Mouse (Mus musculus) liver, postnatal 0 days (tissue): ENCODE measurements at regions not wholly inside any gene's neighbourhood (a gene's known extent, or its start where the extent isn't known, plus 50 kb on each side); places are given as distances from the start of the nearest gene placed in this dataset.

Experiments used
- ATAC-seq: fragments of 200-750 bp; cut with Nextera tagmentation; 2 replicates; pipeline ENCODE4 v1.8.0; 2017; ENCODE audit warnings: mild to moderate bottlenecking, moderate library complexity
- DNase-seq: peaks from one replicate; pipeline ENCODE4 v3.0.0-alpha.2; 2016
- H3K27ac ChIP-seq: fragments of 300-500 bp; sonication (generic); 2 replicates; pipeline ENCODE4 v1.5.1; 2014; ENCODE audit warnings: antibody characterized with exemption, moderate library complexity, mild to moderate bottlenecking, low read depth
- H3K27me3 ChIP-seq: fragments of 300-500 bp; sonication (generic); 2 replicates; pipeline ENCODE4 v1.6.1; 2014; ENCODE audit warnings: low read length, control low read depth, mixed read lengths; ENCODE audit not compliant: insufficient read depth
- H3K36me3 ChIP-seq: fragments of 300-500 bp; sonication (generic); replicated peaks from 2 replicates; pipeline ENCODE4 v1.6.1; 2014; ENCODE audit warnings: mild to moderate bottlenecking, control low read depth, low read length, moderate library complexity, mixed read lengths; ENCODE audit not compliant: insufficient read depth
- H3K4me1 ChIP-seq: fragments of 300-500 bp; sonication (generic); 2 replicates; pipeline ENCODE4 v1.6.1; 2014; ENCODE audit warnings: antibody characterized with exemption, mild to moderate bottlenecking, control low read depth; ENCODE audit not compliant: insufficient read depth
- H3K4me2 ChIP-seq: fragments of 300-500 bp; sonication (generic); 2 replicates; pipeline ENCODE4 v1.6.1; 2014; ENCODE audit warnings: low read depth, mild to moderate bottlenecking, low read length, moderate library complexity, mixed read lengths
- H3K4me3 ChIP-seq: fragments of 300-500 bp; sonication (generic); 2 replicates; pipeline ENCODE4 v1.5.1; 2014; ENCODE audit warnings: low read depth, low read length
- H3K9ac ChIP-seq: fragments of 300-500 bp; sonication (generic); replicated peaks from 2 replicates; pipeline ENCODE4 v1.6.1; 2014; ENCODE audit warnings: mild to moderate bottlenecking, moderate library complexity
- H3K9me3 ChIP-seq: fragments of 300-500 bp; sonication (generic); 2 replicates; pipeline ENCODE4 v1.6.1; 2016; ENCODE audit warnings: mild to moderate bottlenecking, control low read depth, low read length, mixed read lengths
- CTCF ChIP-seq: sonication (generic); IDR thresholded peaks from 2 replicates; pipeline ENCODE4 v1.5.1; 2016; ENCODE audit warnings: antibody characterized with exemption, low read depth
- EP300 ChIP-seq: IDR thresholded peaks from 2 replicates; pipeline ENCODE4 v1.6.1; 2016; ENCODE audit warnings: antibody characterized with exemption, low read depth, mild to moderate bottlenecking
- WGBS: fragments of 180-500 bp; shearing (Covaris S2); extraction: QIAGEN DNeasy Blood & Tissue Kit; methylation state at CpG from one replicate; pipeline ENCODE4 v1.1.7; 2014; ENCODE audit not compliant: insufficient replicate concordance; 5-methylcytosine and 5-hydroxymethylcytosine counted together

DNA sequence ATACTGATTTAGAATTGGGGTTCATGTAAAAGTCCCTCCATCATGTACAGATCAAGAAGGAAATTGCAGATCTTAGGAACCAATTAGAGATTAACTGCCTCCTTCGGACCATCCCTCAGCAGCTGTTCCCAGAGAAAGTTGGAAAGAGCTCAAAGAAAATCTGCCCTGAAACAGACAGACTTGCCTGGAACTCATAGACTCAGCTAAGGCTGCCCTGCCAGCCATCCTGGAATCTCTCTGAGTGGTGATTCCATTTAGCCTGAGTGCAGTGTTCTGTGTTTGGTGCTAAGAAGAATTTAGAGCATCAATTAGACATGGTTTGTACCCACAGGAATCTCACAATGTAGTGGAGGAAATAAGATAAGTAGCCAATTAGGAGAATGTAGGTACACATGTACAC lies 594.5 kb upstream of the Megf9 start:
- H3K9ac ChIP-seq = no peak overlapping the region
- no peak overlapping the region for H3K4me2 ChIP-seq
- TF ChIP-seq CTCF (no peak), EP300 (no peak)
- H3K9me3 ChIP-seq = no peaks in the 10 kb centered on the region
- H3K27ac ChIP-seq = no peak overlapping the region
- ATAC-seq (no peak), DNase-seq (no peak)
- no peak overlapping the region for H3K4me3 ChIP-seq
- no peaks in the 10 kb centered on the region for H3K4me1 ChIP-seq
- no peaks in the 10 kb centered on the region for H3K27me3 ChIP-seq
- WGBS = 78% methylated on average over 1 of the region's 1 CpGs
- no peaks in the 10 kb centered on the region for H3K36me3 ChIP-seq
